Mouse (Mus musculus): ENCODE results near the gene Proser2.
"Not testable (repeated sequence)": the region's sequence is repeated elsewhere in the genome, so short reads cannot be mapped to it uniquely, and the experiment has no call there.

Gene Proser2

DNA sequence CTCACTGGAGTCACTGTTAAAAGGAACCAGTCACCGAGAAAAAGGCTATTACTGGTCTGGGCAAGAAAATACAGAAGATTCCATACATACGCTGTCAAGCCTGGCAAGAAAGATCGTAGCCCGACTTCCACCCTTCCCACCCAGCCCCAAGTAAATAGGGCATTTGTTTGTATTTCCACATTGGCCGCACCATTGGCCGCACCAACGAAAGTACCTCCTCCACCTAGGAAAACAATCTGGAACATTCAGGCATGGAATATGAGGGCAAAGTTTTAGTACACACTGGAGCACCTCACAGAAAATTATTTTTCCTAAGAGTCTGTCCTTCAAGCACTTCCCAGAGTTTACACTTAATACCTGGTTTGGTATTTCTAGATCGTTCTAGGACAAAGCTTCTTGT lies 1.1 kb downstream of the Proser2 start:
- no peak for DNase-seq (ENCODE audit: low spot score in 2 of 2)

DNA sequence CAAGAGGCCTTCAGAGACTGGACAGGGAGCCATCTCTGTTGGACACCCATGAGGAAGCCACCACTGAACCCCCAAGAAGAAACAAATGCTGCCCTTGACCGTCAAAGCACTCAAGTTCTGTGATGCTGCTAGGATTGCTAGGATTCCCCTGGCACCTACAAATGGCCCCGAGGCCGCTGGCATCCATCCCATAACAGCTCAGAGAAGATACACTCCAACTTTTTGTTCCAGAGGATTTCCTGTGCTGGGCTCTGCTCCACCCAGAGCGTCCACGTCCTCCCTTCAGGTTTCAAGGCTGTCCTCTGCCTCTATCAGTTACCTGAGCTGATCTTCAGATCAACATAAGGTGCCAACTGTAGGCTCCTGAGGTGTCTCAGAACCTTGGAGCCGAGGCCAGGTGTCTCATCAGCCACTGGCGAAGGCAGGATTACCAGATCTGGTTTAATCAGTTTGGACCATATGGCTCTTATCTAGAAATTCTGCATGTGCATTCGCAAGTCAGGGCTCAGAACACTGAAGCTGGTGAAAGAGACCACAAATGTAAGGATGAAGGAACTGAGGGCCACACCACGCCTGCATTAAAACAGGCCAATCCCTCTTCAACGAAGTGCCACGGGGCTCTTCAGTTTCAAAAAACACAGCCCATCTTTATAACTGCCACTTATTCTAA lies 1.7 kb downstream of the Proser2 start:
- no peak for DNase-seq (ENCODE audit: low spot score in 2 of 2)

DNA sequence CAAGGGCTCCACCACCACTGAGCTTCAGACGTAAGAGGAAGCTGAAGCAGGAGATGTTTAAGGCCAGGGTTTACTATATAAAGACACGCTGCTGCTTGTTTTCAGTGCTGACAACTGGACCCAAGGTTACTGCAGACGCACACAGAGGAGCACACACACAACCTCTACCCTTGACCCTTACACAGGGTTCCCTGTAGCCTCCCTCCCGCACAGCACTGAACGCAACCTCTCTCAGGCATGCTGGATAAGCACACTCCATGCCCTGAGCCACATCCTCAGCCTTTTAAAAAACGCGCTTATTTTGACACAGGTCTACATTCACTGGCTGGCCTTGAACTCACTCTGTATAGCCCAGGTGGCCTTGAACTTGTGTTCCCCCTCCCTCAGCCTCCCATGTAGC lies 7.0 kb downstream of the Proser2 start:
- no peak for DNase-seq (ENCODE audit: low spot score in 2 of 2)

DNA sequence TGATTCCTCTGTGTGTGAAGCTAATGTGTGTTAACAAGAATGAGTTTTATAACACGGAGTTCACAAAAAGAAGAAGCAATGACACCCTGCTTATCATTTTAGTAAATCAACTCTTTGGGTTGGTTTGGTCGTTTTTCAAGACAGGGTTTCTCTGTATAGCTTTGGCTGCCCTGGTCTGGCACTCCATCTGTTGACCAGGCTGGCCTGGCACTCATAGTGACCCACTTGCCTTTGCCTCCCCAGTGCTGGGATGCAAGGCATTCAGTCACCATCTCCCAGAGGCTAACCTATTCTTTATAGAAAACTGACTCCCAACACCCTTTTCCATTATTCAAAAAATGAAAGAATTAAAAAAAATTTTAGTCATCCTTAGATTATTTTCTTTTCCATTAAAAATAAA lies 8.9 kb downstream of the Proser2 start:
- DNase-seq (ENCODE audit: low spot score in 2 of 2): no peak

DNA sequence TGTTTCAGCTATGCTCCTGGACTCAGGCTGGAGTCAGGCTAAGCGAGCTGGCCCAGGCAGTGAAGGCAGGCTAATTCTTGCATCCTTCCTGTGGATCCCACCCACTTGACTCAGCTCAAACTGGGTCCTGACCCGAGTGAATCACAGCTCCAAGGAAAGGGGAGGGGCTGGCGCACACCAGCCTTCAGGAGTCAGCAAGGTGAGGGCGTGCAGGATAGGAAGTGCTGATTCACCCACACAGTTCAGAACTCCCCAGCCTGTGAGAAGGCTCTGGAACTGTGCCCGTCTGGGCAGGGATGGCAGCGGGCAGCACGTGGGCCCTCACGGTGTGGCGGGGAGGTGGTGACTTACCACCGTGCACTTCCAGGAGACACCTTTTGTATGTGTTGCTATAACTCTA lies 11.8 kb downstream of the Proser2 start:
- DNase-seq (ENCODE audit: low spot score in 2 of 2): no peak

DNA sequence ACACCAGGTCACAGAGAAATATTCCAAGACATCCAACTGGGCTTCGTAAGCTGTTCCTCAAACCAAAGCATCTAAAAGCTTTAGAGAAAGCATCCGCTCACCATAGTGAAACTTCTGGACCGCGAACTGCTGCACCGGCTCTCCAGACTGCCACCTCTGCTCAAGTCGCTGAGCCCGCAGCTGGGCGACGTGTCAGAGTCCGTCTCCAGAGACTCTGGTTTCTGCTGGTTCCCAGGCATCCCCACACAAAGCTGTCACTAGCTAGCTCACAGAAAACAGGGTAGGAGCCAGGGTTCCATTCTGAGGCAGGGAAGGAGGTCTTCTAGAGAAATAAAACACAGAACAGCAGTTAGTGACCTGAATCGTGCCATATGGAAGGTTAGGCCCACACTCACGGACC lies 16.2 kb downstream of the Proser2 start:
- DNase-seq (ENCODE audit: low spot score in 2 of 2): no peak

DNA sequence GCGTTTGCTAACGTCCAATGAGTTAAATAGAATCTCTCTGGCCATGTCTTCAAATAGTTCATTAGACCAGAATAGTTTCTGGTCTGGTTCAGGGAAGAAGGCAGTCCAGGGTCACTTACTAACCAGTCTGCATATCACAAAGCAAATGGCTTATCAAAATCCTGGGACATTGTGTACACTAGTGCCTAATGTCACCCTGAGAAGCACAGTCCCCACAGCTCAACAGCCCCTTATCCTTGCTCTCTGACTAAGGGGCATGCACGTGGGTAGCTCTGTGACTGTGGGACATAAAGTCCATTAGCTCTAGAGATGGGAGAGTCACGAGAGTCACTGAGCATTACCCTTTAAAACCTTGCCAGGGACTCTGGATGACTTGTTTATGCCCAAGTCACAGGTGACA lies 17.4 kb downstream of the Proser2 start:
- no peak for DNase-seq (ENCODE audit: low spot score in 2 of 2)

DNA sequence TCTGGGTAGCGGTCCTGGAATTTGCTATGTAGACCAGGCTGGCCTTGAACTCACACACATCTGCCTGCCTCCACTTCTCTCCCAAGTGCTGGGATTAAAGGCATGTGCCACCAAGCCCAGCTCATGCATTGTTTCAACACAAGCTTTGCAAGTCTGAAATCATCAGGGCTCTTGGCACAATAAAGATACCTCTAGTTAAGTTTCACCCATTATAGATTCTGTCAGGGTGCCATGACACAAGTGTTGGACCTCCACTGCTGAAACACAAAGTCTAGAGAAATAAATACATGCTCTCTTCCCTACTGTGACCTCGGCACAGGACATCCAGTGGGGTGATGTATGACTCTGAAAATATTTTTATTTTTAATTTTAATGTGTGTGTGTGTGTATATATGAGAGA lies 24.6 kb downstream of the Proser2 start:
- DNase-seq (ENCODE audit: low spot score in 2 of 2): no peak

DNA sequence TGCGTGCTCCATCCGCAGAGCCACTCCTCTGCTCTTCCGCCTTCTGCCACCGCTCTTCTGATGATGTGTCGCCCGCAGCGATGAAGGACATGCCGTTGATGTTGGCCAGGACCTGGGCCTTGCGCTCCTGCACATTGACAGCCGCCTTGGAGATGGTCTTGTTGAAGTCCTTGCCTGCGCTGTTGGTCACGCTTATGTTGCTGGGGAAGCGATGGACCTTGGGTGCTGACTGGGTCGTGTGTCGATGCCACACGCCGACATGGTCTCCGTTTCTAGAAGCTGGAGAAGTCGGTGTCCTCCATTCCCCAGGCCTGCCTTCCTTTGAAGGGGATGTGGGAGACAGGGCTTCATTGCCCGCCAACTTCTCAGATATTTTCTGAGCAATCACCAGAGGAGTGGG lies 29.3 kb downstream of the Proser2 start:
- no peak for DNase-seq (ENCODE audit: low spot score in 2 of 2)

DNA sequence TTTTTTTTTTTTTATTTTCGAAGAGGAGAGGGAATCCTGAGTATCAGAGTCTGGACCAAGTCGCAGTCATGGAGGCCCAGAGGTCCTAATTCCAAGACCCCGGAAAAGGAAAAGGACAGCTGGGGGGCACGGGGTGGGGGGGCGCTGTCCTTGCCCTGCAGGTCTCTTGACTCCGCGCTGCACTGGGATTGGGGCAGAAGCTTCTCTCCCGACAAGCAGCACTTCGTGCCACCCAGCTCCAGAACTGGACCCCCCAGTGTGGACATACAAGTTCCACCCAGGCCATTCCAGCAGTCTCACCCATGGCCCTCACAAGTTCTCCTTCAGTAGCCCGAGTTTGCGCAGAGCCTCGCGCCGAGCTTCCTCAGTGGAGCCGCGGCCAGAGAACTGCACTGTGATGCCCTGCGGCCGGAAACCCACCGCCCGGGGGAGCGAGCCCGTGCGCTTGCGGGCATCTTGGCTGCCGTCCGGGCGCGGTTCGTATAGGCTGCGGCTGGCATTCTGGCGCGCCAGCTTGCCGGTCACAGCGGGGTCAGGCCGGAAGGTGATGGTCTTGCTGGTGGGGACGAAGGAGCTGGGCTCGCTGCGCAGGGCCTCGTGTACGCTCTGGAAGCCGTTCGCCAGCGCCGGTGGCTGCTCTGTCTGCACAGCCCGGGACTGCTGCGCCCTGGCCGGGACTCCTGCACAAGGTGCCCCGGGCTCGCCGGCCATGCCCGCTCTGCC lies 29.8 kb downstream of the Proser2 start:
- DNase-seq (ENCODE audit: low spot score in 2 of 2): no peak

DNA sequence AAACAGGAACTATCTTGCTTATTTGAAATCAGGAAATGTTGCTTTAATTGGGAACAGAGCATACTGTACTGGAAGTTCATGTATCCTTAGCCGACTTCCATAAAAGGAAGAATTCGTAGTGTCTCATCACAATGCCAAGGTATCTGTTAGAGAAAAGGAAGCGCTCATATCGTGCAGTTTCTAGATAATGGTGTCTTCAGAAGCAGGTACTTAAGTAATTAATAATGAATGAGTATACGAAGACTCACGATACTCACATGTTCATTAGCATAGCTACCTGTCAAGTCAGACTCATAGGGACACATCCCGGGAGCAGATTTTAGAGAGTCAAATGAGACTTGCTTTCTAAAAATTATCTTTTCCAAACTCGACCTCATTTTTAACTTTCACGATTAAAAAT lies 30.6 kb downstream of the Proser2 start:
- no peak for DNase-seq (ENCODE audit: low spot score in 2 of 2)

DNA sequence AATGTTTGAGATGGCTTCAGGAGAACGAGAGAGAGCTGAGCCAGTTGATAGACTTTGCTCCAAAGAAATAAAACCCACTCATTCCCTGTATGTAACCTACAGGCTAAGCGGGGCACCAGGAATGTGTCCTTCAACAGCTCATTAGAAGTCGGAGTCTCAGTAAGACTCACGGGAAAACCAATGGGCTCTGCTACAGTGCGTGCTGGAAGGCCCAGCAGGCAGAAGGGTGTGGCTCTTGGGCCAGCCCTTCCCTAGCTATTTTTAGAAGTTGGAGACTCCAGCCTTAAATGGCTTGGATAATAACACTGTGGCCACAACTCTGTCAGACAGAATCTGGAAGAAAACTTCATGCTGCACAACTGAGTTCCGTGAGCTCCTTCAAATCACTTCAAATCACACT lies 31.1 kb downstream of the Proser2 start:
- no peak for DNase-seq (ENCODE audit: low spot score in 2 of 2)

DNA sequence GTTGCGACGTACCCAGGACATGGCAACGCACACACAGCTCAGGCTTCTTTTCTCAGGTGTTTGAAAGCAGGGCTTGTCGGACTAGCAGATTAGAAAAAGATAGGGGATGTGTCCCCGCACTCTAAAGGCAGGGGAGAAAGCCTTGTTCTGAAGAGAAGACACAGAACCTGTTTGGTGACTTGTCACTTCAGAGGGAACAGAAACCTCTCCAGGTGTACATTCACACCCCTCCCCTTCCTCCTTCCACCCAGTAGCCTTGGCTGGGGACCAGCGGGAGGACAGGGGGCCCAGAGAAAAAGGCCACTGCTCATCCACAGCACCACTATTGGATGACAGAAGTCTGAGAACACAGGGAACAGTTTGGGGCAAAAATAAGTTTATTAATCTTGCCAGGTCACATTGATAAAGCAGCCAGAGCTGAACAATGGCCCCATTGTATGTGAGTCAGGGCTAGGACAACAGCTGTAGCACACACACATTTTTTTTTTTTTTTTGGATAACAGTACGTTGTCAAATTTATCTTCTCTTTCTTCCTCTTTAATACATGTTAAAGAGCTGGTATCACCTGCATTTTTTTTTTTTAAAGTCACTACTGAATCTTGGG lies 32.8 kb downstream of the Proser2 start:
- no peak for DNase-seq (ENCODE audit: low spot score in 2 of 2)

DNA sequence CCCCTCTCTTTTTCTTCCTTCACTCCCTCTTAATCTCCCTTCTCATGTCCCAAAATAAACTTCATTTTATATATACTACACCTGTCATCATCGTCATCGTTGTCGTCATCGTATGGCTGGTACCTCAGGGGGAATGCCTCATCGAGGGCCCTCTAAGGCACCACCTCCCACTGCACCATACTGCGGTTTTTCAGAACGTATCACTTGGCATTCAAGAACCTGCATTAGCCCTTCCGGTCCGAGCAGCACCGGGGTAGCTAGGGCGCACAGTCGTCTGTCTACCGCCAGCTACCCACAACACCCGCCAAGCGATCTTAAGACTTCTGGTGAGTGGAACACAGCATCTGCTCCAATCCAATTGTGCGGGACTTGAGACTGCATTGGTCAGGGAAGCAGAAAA lies 40.1 kb downstream of the Proser2 start:
- DNase-seq (ENCODE audit: low spot score in 2 of 2): not testable (repeated sequence)

DNA sequence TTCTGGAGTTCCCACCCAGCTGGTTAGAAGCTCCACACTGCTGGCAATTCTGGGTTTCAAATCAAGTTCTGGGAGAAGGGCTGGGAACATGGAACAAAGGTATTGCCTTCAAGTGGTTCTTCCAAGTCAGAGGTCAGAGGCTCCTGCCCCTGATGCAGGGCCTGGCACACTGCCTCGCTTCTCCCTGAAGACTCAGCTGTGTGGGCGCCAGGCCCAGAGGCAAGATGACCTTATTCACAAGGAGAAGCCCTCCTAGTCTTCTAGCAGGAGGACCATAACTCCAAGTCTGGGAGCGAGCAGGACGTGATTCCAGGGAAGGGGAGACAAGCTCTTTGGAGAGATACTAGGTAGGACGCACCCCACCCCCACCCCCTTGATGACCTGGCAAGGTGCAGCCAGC lies 42.9 kb downstream of the Proser2 start:
- DNase-seq (ENCODE audit: low spot score in 2 of 2): no peak

DNA sequence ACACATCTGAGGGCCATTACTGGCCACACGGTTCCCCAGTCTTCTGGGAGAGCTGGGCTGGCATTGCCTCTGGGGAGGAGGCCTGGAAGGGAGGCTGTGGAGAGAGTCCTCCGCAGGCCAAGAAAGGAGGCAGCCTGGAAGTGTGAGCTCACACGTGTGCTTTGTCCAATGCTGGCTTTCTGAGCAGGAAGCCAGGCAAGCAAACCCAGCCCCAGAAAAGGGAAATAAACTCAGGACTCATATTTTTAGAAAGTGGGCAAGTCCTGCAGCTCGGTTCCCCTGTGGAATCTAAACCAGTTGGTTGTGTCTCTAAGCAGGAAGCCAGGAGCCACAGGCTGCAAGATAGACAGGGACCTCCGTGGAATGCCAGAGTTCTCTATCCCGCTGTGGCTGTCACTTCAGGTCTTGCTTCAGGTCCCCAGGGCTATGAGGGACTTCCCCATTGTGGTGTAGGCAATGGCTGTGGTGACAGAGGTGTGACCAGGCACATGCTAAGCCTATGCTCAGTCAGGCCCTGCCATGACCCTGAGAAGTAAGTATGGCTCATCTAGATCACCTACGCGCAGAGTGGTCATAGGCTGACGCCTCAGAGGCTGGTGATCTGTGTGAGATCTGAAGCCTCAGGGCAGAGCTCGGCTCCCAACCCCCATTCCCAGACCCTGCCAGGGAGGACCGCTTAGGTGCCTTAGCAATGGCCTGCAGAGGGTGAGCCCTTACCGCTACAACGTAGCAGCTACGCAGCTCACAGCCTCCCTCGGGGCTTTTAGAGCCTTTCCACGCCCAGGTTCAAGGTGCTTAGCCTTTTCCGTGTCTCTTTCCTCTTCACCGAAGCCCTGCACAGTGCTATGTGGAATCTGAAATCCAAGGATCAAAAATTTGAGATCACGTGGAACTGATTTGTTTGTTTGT lies 44.1 kb downstream of the Proser2 start:
- no peak for DNase-seq (ENCODE audit: low spot score in 2 of 2)

DNA sequence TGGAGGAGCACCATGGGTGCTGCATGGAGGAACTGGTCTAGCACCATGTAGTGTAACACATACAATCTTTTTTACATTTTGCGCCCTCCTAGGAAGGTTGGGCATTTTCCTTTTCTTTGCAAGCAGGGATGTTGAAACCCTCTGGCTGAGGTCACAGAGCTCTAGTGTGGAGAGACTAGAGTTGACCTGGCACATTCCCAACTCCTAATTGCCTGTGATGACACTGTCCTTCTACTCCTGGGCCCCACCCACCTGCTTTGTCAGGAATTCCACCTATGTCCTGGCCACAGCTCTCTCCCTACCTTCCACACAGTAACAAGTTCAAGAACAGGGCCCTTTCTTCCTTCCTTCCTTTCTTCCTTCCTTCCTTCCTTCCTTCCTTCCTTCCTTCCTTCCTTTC lies 46.3 kb downstream of the Proser2 start:
- no peak for DNase-seq (ENCODE audit: low spot score in 2 of 2)

DNA sequence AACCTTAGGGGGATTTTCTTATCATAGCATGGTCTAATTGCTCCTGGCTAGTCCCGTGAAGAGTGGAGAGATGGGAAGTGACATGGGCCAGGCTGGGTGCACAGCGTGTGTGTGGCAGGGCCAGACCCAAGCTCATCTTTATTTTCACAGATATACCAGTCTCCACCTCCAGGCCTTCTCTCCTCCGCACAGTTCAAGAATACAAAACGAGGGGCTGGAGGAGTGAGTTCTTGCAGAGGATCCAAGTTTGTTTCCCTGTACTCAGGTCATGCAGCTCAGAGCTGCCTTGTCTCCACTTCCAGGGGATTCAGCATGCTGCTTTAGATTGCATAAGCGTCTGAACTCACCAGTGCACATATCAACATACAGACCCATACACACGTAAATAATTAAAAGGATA lies 47.4 kb downstream of the Proser2 start:
- DNase-seq (ENCODE audit: low spot score in 2 of 2): no peak

DNA sequence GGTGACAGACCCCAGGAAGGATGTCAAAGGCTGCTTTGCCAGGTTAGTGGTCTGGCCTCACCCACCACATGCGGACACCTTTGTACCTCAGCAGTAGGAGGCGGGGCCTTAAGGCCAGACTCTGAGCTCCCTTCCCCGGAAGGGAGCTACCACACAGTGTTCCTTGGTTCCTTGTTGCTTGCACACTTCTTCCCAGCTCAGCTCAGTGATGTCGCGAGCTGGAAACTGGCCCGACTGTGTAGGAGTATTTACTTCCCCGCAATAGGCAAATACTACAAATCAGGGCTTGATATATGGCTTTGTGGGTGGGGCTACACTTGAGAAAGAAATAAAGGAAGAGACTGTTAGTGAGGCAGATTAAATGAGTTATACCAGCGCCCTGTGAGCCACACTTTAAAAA lies 48.9 kb downstream of the Proser2 start:
- DNase-seq (ENCODE audit: low spot score in 2 of 2): no peak

DNA sequence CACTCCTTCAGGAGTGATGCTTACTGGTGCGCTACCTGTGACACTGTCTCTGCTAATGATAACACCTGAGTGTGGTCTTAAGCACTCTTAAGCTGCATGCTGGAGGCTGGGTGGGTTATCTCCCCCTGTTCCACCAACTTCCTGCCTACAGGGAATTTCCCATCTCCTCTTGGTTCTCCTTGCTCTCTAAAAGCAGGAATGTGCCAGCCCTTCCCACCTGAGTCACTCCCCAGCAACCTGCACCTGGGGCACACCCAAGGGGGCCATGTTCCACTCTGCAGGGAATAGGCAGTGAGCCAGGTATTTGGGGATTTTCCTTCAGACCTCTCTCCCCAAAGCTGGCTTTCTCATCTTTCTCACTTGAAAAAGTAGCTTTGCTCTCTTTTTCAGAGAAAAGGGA lies 50.0 kb downstream of the Proser2 start:
- no peak for DNase-seq (ENCODE audit: low spot score in 2 of 2)

DNA sequence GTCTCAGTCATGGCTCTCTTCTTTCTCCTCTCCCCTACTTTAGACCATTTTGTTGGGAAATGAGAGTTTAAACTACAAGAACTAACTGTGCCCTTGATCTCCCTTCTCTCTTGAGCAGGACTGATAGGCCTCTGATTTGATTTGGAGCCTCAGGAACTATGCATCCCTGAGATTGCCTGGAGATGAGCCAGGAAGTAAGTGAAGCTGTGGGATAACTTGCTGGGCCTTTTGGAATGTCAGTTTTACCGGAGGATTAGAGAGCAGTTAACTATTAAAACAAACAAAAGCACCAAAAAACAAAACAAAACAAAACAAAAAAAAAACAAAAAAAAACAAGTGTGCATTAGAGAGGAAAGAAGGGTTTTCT lies 54.5 kb downstream of the Proser2 start:
- no peak for DNase-seq (ENCODE audit: low spot score in 2 of 2)

DNA sequence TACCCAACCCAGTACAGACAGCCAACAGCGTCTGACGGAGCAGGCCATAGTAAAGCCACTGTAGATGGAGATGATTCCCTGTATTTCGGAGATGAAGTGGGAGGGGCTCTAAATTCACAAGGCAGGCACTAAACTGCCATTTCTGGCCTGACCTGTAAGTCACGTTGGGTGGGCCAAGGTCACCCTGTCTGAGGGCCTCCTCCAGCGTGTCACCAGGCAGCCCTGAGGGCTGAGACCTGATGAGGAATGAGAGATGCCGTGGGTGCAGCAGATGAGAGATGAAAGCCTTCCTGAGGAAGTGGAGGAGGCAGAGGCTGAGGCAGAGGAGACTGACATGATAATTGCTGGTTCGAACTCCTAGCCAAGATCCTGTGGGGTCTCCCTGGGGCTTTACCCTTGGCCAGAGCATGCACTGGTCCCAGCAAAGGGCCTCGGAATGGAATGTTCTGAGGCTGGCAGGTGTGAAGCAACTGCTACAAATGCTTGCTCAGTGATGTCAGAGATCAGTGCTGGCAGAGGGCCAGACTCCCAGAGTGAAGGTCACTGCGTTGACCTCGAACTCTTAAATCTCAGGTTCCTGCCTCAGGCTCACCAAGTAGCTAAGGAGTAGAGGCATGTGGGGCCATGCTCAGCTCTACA lies 55.0 kb downstream of the Proser2 start:
- no peak for DNase-seq (ENCODE audit: low spot score in 2 of 2)

All from spleen, postnatal 14 days (tissue).